Mouse (Mus musculus) limb, embryonic 10.5 days (tissue): Measurements from ENCODE around the gene Ripor1. TPM values are rescaled to one million over a fixed set of nuclear protein-coding genes. Genes with fewer than 3 reads are reported as not detected.
"Not testable (repeated sequence)": the region's sequence is repeated elsewhere in the genome, so short reads cannot be mapped to it uniquely, and the experiment has no call there.

Experiments used
- DNase-seq: peaks from one replicate; pipeline ENCODE4 v3.0.0-alpha.2; 2017; ENCODE audit warnings: low spot score
- H3K27ac ChIP-seq: fragments of 300-500 bp; sonication (generic); 2 replicates; pipeline ENCODE4 v1.5.1; 2016; ENCODE audit warnings: mild to moderate bottlenecking
- H3K27me3 ChIP-seq: fragments of 300-500 bp; sonication (generic); 2 replicates; pipeline ENCODE4 v1.6.1; 2016; ENCODE audit warnings: low read depth, mild to moderate bottlenecking; ENCODE audit not compliant: poor library complexity, severe bottlenecking
- H3K36me3 ChIP-seq: fragments of 300-500 bp; sonication (generic); 2 replicates; pipeline ENCODE4 v1.6.1; 2016; ENCODE audit warnings: mild to moderate bottlenecking, moderate library complexity
- H3K4me1 ChIP-seq: fragments of 300-500 bp; sonication (generic); 2 replicates; pipeline ENCODE4 v1.6.1; 2016
- H3K4me3 ChIP-seq: fragments of 300-500 bp; sonication (generic); 2 replicates; pipeline ENCODE4 v1.5.1; 2016; ENCODE audit warnings: mild to moderate bottlenecking, moderate library complexity
- H3K9me3 ChIP-seq: fragments of 300-500 bp; sonication (generic); replicated peaks from 2 replicates; pipeline ENCODE4 v1.6.1; 2016; ENCODE audit warnings: mild to moderate bottlenecking
- WGBS: fragments of 180-500 bp; shearing (Covaris S2); methylation state at CpG from one replicate; pipeline ENCODE4 v1.1.7; 2016; 5-methylcytosine and 5-hydroxymethylcytosine counted together
- polyA plus RNA-seq: library from polyadenylated mRNA; unstranded; fragments of >200 nt; fragmentation: Nextera tagmentation; extraction: Ambion mirVana; gene quantifications from 2 replicates; pipeline ENCODE4 v1.2.1, GENCODE M21; 2016

The Ripor1 gene
- polyA plus RNA-seq, 1 experiment from 2014 or later: 18.0 TPM

DNA sequence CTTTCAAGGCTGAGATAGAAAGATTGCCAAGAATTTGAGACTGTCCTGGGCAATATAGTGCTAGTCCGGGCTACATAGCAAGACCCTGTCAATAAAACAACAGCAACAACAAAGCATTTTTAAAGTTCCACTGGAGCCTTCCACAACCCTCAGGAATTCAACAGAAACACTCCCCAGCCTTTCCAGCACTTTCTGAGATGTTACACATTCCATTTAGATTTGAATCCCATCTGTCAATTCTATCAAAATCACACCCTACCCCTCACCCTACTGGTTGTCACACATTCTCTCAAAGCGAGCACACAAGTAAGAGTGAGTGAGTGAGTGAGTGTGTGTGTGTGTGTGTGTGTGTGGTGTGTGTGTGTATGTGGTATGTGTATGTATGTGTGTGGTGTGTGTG lies 12.6 kb upstream of the Ripor1 start:
- peaks cover 10% of the 10 kb centered on the region for H3K27me3 ChIP-seq
- no peak for DNase-seq
- no peak overlapping the region for H3K27ac ChIP-seq
- WGBS: 82% methylated on average over 2 of the region's 2 CpGs
- H3K4me1 ChIP-seq: peaks cover 22% of the 10 kb centered on the region
- no peaks in the 10 kb centered on the region for H3K36me3 ChIP-seq
- H3K9me3 ChIP-seq: no peaks in the 10 kb centered on the region
- H3K4me3 ChIP-seq: no peak overlapping the region

DNA sequence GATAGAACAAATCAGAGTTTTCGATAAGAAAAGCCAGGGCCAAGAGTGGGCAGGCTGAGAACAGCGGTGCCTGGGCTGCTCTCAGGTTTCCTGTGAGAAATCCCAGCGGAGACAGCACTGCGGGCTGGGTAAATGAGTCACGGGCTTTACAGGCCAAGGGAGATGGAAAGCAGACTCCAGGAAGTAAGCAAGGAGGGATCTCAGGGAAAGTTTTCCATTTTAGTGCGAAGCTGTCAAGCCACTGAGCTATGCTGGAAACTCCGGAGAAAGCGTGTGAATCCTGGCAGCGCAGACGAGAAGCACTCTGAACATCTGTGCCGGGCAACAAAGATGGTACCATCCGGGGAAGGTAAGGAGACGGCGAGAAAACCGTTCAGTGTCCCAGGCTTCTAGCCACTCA lies 11.2 kb upstream of the Ripor1 start:
- DNase-seq: peak; percentile 59
- H3K4me1 ChIP-seq: peaks cover 22% of the 10 kb centered on the region
- H3K27ac ChIP-seq: peak overlapping the region; percentile 63; the same call in 1 of the 2 replicates
- no peaks in the 10 kb centered on the region for H3K9me3 ChIP-seq
- no peaks in the 10 kb centered on the region for H3K36me3 ChIP-seq
- peaks cover 10% of the 10 kb centered on the region; the same call in 1 of the 2 replicates for H3K27me3 ChIP-seq
- peak overlapping the region; percentile 36 for H3K4me3 ChIP-seq
- WGBS: 19% methylated on average over 15 of the region's 15 CpGs

DNA sequence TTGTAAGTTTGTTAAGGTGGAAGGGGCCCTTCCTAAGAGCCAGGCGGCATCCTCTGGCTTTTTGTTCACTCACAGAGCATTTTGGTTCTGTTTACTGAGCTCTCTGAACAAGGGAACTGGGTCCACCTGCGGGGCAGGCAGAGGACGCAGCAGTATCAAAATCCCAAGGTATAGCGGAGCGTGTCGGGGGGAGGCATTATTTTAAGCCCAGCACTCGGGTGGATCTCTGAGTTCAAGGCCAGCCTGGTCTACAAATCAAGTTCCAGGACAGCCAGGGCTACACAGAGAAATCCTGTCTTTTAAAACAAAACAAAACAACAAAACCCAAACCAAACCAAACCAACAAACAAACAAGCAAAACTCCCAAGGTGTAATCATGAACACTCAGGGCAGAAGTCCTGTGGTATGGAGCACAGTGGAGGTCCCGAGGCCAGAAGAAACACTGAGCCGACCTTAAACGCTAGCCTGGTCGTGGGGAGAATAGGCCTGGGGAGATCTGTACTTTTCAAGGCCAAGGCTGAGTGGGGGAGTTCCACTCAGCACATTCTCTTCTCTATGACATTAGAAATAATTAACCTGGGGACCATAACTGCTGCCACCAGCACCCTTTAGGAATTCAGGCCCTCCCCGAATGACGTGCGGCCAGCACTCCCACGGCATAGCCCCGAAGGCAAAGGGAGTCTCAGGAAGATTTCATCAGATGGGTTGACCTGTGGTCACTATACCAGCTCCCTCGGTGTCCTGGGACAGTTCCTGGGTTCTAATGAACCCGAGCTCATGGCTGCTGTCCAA lies 10.4 kb upstream of the Ripor1 start:
- H3K27ac ChIP-seq: peak overlapping the region; percentile 63; the same call in 1 of the 2 replicates
- 81% methylated on average over 18 of the region's 18 CpGs for WGBS
- H3K27me3 ChIP-seq: peaks cover 10% of the 10 kb centered on the region; the same call in 1 of the 2 replicates
- no peaks in the 10 kb centered on the region for H3K36me3 ChIP-seq
- H3K9me3 ChIP-seq: no peaks in the 10 kb centered on the region
- peaks cover 22% of the 10 kb centered on the region for H3K4me1 ChIP-seq
- no peak overlapping the region for H3K4me3 ChIP-seq
- no peak for DNase-seq

DNA sequence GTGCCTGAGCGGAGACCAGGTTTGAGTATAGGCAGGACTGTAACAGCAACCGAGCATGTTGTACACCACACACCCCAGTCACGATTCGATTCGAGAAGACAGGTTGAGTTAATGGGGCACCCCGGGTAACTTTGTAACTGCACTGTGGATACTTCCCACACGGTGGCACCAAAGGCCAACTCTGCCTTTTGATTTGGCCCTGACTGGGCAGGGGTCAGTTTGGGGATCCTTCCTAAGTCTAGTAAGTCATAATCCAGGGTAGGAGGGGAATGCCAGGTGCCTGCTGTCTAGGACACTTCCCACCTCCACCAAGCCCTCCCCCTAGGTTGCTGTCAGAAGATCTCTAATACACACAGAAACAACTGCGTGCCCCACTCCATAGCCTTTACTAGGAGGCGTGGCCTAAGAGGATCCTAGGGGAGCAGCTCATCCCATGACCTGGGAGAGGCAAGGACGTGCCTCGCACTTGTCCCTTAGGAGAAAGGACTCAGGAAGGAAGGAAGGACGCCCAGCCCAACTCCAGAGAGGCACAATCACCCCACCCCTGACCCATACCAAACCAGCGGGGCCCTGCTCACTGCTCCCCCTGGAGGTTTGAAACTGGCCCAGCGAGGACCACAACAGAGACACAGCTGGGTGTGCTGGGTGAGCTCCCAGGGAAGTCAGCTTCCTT lies 8.6 kb upstream of the Ripor1 start:
- H3K27ac ChIP-seq: 0 out of 2 replicates have a peak overlapping the region, but pooled peaks have one; percentile 25
- peak; percentile 71 for DNase-seq
- H3K36me3 ChIP-seq: no peaks in the 10 kb centered on the region
- 4% methylated on average over 14 of the region's 14 CpGs for WGBS
- peak overlapping the region; percentile 33 for H3K4me3 ChIP-seq
- H3K4me1 ChIP-seq: peaks cover 22% of the 10 kb centered on the region
- H3K9me3 ChIP-seq: no peaks in the 10 kb centered on the region
- peaks cover 10% of the 10 kb centered on the region; the same call in 1 of the 2 replicates for H3K27me3 ChIP-seq

DNA sequence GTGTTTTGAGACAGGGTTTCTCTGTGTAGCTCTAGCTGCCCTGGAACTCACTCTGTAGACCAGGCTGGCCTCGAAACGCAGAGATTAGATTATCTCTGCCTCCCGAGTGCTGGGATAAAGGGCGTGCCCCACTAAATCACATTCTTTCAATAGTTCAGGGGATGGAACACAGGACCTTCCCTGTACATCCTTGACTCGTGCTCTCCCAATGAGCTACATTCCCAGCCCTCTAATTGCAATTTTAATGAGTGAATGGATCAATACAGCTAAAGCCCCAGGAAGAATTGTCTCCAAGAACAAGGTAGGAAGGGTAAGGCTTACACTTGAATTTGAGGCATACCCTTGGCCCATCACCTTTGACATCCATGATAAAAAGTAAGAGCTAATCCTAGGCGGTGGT lies 6.3 kb upstream of the Ripor1 start:
- Histone ChIP-seq H3K4me3 (no peak overlapping the region), H3K27me3 (peaks cover 10% of the 10 kb centered on the region; the same call in 1 of the 2 replicates), H3K27ac (no peak overlapping the region), H3K9me3 (no peaks in the 10 kb centered on the region), H3K4me1 (peaks cover 19% of the 10 kb centered on the region), H3K36me3 (no peaks in the 10 kb centered on the region)
- DNase-seq: no peak
- WGBS: 85% methylated on average over 6 of the region's 6 CpGs

DNA sequence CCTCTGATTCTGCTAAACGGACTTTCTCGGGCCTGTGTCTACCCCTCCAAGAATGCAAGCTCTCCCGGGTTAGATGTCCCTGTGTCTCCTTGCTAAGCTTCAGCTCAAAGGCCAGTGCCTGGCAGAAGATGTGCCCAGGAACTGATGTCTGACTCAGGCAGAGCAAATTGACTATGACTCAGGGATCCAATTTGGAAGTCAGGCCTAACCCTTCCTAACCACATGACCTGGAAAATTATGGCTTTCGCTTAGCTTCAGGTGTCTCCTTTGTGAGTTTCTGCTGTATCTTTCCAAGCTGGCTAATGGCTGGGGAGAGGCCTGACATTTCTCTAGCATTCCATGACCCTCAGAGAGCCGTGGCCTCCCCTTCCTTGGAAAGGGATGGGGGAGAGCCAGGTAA lies 3.8 kb upstream of the Ripor1 start:
- DNase-seq: no peak
- Histone ChIP-seq H3K27me3 (no peaks in the 10 kb centered on the region), H3K4me1 (peaks cover 30% of the 10 kb centered on the region), H3K36me3 (no peaks in the 10 kb centered on the region), H3K4me3 (no peak overlapping the region), H3K9me3 (no peaks in the 10 kb centered on the region), H3K27ac (no peak overlapping the region)
- WGBS: 78% methylated on average over 5 of the region's 5 CpGs

DNA sequence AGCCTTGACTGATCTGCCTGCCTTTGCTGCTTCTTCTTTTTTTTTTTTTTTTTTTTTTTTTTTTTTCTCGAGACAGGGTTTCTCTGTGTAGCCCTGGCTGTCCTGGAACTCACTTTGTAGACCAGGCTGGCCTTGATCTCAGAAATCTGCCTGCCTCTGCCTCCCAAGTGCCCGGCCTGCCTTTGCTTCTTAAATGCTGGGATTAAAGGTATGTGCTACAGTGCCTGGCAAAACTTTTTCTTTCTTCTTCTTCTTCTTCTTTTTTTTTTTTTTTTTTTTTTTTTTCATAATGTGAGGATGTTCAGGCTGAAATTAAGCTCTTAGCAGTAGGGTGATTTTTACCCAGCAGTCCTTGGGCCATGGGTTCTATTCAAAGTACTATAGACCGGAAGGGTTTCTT lies 2.5 kb upstream of the Ripor1 start:
- WGBS: 76% methylated on average over 3 of the region's 3 CpGs
- not testable (repeated sequence) for H3K4me3 ChIP-seq, H3K27me3 ChIP-seq, DNase-seq, H3K36me3 ChIP-seq, H3K9me3 ChIP-seq, H3K27ac ChIP-seq
- peaks cover 35% of the 10 kb centered on the region for H3K4me1 ChIP-seq

DNA sequence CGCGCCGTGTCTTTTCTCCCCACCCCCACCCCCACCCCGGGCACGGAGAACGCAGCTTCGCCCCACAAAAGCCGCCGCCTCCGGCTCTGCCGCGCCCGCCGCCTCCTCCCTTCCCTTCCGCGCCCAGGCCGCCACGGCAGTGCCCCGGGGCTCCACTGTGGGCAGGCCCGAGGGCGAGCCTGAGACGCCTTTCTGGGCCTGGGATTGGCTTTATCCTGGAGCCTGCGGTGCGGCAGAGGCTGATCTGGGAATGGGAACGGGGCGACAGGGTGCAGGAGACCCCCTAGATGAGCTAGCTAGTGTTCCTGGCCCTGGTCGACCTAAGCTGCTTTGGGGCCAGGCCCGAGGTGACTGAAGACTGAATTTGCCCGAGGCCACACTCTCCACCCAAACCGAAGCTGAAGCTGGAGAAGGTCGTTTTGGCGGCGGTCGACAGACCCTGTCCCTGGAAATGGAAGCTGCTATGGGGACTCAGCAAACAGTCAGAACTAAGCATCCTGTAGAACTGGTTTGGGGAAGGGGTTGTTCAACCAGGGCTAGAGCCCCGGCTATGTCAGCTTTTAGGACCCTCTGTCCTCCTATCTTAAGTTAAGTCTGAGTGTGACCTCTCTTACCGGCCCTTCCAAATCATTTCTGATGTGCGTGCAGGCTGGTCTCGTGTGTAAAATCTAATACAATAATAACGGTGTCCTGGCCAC lies 585 bp downstream of the Ripor1 start:
- Histone ChIP-seq H3K27ac (peak overlapping the region; percentile 88), H3K4me1 (peaks cover 38% of the 10 kb centered on the region), H3K27me3 (no peaks in the 10 kb centered on the region), H3K9me3 (no peaks in the 10 kb centered on the region), H3K36me3 (peaks cover 4% of the 10 kb centered on the region; the same call in 1 of the 2 replicates), H3K4me3 (peak overlapping the region; percentile 90)
- peak; percentile 70 for DNase-seq
- WGBS: 2% methylated on average over 39 of the region's 39 CpGs

DNA sequence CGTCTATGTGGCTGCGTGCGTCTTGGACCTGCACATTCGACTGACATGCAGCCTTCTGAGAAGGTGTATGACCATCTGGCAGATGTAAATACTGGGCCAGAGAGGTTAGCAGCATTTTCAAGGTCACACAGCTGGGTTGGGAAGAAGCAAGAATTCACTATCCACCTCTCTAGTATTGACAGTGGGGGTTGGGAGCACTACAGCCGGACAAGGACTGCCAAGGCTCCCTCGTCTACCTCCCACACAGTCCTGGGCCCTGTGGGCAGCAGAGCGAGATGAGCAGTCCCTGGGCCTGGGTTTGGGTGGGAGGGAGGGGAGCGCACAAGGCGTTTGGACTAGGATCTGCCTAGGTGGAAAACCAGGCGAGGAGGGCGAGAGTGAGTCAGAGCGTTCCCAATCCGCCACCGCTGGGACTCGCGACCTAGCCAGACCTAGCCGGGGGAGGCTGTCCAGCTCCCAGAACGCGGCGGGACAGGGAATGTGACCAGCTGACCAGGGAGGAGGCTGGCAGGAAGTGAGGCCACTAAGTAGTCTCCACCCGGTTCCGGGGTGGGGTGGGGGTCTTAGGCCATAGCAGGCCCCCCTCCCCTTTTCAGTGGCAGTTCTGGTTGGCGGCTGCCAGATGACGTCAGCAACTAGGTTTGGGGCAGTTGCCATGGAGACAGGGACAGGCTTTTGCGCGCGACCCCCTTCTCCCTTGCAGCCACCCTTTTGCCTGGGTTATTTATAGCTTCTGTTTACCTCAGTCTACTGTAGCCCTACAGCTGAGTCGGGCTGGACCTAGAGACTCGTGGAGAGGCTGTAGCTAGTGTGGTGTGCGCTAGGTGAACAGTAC lies 1.4 kb downstream of the Ripor1 start:
- Histone ChIP-seq H3K27me3 (peaks cover 3% of the 10 kb centered on the region; the same call in 1 of the 2 replicates), H3K4me1 (peaks cover 38% of the 10 kb centered on the region), H3K36me3 (peaks cover 5% of the 10 kb centered on the region; the same call in 1 of the 2 replicates), H3K4me3 (peak overlapping the region; percentile 90), H3K27ac (peak overlapping the region; percentile 88), H3K9me3 (no peaks in the 10 kb centered on the region)
- 2% methylated on average over 30 of the region's 30 CpGs for WGBS
- peak; percentile 87 for DNase-seq

DNA sequence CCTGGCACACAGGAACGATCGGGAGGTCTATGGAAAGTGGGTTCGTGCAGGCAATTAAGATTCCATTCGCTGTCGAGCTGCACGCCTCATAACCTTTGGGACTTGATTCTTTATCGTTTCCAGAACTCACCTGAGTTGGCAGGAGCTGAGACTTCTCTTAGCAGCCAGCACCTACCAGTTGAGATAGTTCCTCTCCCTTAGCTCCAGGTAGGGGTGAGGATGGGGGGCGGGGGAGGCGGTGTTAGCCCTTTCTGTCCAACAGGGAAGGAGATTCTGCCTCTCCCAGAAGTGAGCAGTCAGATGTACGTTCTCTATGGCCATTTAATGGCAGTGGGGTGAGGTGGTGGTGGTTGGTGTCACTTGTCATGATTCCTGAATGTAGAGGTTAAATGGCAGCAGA lies 2.0 kb downstream of the Ripor1 start:
- Histone ChIP-seq H3K4me3 (peak overlapping the region; percentile 90), H3K36me3 (peaks cover 8% of the 10 kb centered on the region; the same call in 1 of the 2 replicates), H3K27ac (peak overlapping the region; percentile 88; the same call in 1 of the 2 replicates), H3K4me1 (peaks cover 38% of the 10 kb centered on the region), H3K27me3 (peaks cover 10% of the 10 kb centered on the region), H3K9me3 (no peaks in the 10 kb centered on the region)
- DNase-seq: no peak
- 7% methylated on average over 10 of the region's 10 CpGs for WGBS

DNA sequence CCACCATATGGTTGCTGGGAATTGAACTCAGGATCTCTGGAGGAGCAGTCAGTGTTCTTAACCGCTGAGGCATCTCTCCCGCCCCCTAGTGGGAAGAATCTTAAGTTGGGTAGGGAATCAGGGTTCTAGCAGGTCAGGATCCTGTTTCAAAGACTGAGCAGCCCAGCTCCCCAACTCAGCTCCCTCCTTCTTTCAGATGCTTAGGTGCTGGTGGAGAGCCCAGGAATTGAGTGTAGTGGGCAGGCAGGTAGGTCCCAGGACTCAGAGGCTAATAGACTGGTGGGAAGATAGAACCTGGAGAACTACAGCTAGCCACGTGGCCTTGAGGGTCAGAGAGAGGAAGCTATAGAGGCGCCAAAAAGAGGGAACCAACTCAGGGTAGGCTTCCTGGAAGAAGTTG lies 2.6 kb downstream of the Ripor1 start:
- 31% methylated on average over 4 of the region's 4 CpGs for WGBS
- Histone ChIP-seq H3K27ac (no peak overlapping the region), H3K4me1 (peaks cover 38% of the 10 kb centered on the region), H3K27me3 (peaks cover 16% of the 10 kb centered on the region), H3K4me3 (no peak overlapping the region), H3K9me3 (no peaks in the 10 kb centered on the region), H3K36me3 (peaks cover 8% of the 10 kb centered on the region; the same call in 1 of the 2 replicates)
- no peak for DNase-seq

DNA sequence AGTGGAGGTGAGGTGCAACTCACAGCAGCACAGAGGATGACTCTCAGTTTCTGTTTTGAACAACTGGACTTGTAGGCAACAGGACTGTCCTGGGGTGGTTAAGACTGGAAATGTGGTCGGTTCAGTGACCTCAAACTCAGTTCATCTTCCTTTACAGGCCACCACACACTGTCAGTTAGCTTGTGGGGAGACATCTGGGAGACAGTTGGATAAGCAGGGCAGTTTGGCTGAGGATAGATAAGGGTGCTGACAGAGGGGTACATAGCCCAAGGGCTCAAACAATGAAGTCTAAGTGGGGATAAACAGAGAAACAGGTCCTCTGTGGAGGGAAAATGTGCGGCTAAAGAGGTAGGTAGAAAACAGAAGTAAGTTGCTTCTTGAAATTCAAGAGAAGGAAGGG lies 4.3 kb downstream of the Ripor1 start:
- Histone ChIP-seq H3K4me3 (no peak overlapping the region), H3K36me3 (peaks cover 8% of the 10 kb centered on the region; the same call in 1 of the 2 replicates), H3K27me3 (peaks cover 29% of the 10 kb centered on the region), H3K27ac (no peak overlapping the region), H3K4me1 (peaks cover 50% of the 10 kb centered on the region), H3K9me3 (no peaks in the 10 kb centered on the region)
- 84% methylated on average over 2 of the region's 2 CpGs for WGBS
- DNase-seq: no peak
